Mouse (Mus musculus) left cerebral cortex, postnatal 4 days (tissue): Measurements from ENCODE around the gene Psen1. TPM values are rescaled to one million over a fixed set of nuclear protein-coding genes. Genes with fewer than 3 reads are reported as not detected.

Experiments used
- DNase-seq: peaks from one replicate; pipeline ENCODE4 v3.0.0-alpha.2; 2022
- intact Hi-C: fragments of 180-260 bp; cut with DNase I; formaldehyde crosslinking; loops from one replicate; pipeline ENCODE4 v1.15.1; 2025
- total RNA-seq, 2 experiments: library from RNA; stranded (reverse); gene quantifications; 2 replicates each; pipeline ENCODE4 v1.2.3; 2021

Psen1 gene
- 10 to 100 TPM; 70.8 to 78.0 TPM for total RNA-seq

- peak; percentile 97 for DNase-seq
Measured at GRCm38 (mm10) chr12:83687934-83688315, at the start of gene Psen1. Psen1 (plus strand) TSS chr12:83688152.

DNA sequence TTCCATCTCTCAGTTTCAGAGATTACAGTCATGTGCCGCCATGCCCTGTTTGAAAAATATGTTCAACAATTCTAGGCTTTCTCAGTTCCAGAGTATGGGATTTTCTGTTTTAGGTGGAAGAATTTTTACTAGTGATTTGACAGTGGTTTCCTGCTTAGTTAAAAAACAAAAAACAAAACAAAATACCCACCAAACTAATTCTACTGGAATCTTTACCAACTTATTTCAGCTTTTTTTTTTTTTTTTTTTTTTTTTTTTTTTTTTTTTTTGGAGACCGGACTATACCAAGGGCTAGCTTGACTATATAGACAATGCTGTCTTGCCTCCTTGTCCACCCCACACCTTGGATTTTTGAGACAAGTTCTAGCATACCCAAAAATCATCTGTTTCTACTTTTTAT is 46.7 kb upstream of the Psen1 start:
- intact Hi-C loops, result no loop called here
- DNase-seq, result no peak

More at GRCm38 (mm10) chr12:83687934-83688315, at the start of gene Psen1:
- intact Hi-C loops, result no loop called here

DNA sequence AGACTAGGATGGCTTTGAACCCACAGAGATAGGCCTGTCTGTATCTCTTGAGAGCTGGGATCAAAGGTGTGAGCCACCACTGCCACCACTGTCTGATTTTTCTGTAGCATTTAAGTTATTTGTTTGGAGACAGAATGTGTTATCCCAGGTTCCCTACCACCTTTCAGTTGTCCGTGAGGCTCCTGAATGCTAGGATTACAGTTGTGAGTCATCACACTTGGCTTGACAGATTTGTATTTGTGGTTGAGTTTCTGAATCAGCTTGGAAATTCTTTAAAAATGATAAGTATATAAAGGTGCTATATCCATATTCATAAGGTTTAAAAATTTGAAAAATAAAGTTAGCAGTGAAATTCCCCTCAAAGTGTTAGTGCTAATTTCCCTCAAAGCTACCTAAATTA is 44.8 kb upstream of the Psen1 start:
- no peak for DNase-seq
- intact Hi-C loops, result no loop called here

- intact Hi-C loops, result loop anchor here (10.0 kb wide), 1 partner anchor 86 kb away; no protein-coding TSS in a partner anchor
- no peak for DNase-seq
Measured at GRCm38 (mm10) chr12:83650346-83650745, 37.6 kb upstream of the Psen1 start.

GRCm38 (mm10) chr12:83651414-83651813 is 36.5 kb upstream of the Psen1 start:
- intact Hi-C loops, result loop anchor here (10.0 kb wide), 1 partner anchor 87 kb away; no protein-coding TSS in a partner anchor
- DNase-seq, result no peak

- intact Hi-C loops, result no loop called here
Measured at GRCm38 (mm10) chr12:83685466-83685865, 2.5 kb upstream of the Psen1 start.

DNA sequence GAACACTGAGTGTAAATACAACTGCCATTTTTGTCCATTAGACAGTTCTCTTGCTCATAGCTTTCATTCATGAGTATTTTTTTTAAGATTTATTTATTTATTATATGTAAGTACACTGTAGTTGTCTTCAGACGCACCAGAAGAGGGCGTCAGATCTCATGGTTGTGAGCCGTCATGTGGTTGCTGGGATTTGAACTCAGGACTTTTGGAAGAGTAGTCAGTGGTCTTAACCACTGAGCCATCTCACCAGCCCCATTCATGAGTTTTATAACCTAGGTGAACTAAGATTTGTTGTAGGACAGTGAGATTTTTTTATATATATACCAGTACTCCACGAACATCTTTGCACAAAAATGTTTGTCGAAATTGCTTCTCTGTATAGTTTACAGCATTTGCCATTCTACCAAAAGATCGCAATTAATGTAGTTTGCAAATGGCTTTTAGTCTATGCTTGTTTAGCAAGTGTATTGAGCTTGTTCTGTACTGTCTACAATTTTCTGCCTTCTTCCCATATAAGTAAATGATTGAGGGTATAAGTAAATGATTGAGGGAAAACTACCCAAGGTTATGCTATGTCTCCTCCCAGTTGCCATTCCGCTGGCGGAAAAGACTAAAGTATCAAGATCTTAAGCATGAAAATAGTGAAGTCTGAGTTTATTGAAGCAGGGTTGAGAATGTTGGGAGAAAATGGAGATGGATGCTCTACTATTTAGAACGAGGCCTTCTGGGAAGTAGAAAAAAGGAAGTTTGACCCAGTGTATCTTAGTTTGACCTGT is 1.2 kb upstream of the Psen1 start:
- DNase-seq, result no peak
- intact Hi-C loops, result no loop called here

More at GRCm38 (mm10) chr12:83685466-83685865, 2.5 kb upstream of the Psen1 start:
- no peak for DNase-seq

DNA sequence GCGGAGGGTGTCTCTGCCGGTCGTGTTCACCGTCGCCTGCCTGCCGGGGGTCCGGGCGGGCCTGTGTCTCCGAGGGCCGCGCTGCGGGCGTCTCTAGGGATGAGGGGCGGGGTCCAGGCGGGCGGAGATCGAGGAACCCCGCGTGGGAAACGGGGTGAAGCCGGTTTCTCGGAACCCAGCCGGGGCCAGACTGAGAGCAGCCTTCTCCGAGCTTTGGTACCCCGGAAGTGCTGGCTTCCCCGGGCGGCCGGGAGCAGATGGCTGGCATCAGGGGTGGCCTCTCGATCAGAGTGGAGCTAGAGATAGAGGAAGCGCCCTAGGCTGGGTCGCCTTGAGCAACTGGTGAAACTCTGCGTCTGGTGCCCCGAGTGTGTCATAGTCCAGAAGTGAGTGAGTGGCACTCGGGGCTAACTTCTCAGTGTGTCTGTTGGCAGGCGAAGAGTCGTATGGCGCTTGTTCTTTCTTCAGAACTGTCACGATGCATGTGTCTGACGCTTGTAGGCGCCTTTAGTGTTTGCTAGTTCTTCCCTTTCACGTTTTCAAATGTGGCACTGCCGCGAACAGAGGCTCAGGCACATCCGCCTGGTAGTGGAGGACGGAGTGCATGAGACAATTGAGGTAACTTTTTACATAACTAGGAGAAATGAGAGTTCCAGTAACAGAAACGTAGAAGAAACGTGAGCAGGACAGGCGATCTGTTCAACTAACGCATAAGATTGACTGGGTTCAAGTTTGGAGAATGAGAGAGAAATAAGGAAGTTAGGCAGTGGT is 549 bp downstream of the Psen1 start:
- intact Hi-C loops, result no loop called here
- peak; percentile 53 for DNase-seq

DNA sequence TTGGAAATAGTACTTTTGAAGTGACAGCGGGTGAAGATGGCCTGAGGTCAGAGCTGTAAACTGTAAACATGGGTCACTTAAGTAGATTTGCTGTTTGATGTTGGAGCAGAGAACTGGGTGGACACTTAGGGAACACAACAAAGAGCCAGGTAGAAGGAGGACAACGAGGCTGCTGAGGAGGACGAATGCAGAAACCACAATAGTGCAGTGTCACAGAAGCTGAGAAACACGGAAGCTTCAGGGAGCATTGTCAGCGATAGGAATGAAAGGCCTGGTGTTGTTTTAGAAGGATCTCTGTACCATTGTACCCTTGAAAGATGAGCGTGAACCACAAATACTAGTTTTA is 1.1 kb downstream of the Psen1 start:
- intact Hi-C loops, result no loop called here
- no peak for DNase-seq

- DNase-seq, result no peak
- intact Hi-C loops, result no loop called here
Measured at GRCm38 (mm10) chr12:83694011-83694410, 6.1 kb downstream of the Psen1 start.

DNA sequence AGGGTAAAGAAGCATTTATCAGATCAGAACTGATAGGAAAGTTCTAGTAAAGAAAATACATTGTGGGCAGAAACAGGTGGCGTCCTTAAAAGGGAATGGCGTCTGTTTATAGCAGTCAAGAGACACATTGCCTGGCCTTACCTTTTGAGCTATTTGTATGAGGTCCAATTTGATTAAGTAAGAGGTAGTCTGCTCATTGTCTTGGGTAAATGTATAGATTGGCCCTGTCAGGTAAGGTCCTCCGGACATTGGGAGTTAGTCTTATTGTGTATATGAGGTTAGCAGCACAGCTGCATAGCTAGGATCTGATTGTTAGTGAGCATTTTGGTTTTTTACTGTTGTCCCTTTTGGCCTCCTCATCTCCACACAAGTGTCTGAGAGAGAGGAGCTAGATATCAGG is 6.7 kb downstream of the Psen1 start:
- no peak for DNase-seq
- intact Hi-C loops, result no loop called here

DNA sequence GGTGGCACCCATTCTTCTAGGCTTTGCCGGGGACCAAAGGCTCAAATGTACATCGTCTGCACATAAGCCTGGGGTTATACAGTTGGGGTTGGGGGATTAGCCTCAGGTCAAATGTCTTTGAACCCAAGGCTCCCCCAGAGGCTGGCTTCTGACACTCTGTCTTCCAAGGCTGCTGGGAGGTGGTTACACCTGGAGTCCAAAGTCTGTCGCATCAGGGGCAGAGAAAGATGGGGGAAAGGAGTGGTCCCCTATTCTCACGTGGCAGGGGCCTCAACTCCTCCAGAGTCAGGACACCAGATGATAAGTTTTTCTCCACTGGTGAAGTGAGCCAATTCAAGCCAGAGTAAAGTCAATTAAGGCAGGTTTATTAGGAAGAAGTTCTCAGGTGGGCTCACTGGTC is 10.7 kb downstream of the Psen1 start:
- DNase-seq, result no peak
- intact Hi-C loops, result no loop called here

DNA sequence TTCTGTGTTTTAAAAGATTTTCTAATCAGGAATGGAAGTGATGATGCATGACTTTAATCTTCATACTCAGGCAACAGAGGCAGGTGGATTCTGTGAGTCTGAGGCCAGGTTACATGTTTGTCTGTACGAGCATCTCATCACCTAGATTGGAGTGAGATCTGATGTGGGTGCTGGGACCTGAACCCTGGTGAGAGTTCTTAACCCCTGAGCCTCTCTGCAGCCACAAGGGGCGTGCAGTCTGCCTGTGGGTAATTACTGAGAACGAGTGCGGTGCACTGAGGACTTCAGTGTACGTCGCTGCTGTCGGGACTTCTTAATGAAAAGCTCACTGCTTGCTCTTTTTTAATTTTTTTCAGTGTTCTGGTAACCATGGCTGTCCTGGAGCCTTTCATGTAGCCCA is 13.7 kb downstream of the Psen1 start:
- no peak for DNase-seq
- intact Hi-C loops, result no loop called here

DNA sequence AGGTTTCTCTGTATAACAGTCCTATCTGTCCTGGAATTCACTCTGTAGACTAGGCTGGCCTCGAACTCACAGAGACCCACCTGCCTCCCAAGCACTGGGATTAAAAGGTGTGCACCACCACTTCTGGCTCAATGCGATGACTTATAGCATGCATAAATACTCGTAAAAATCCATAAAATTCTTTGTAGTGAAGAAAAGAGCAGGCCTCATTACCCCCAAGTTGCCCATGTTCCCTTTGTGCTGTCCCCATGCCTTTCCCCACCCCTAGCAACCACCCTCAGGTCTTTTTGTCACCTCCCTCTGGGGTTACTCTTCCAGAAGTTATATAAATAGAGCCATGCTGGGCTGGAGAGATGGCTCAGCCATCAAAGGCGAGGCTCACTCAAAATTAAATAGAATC is 14.8 kb downstream of the Psen1 start:
- DNase-seq, result no peak
- intact Hi-C loops, result no loop called here

GRCm38 (mm10) chr12:83706951-83707350 is 19.0 kb downstream of the Psen1 start:
- no peak for DNase-seq
- intact Hi-C loops, result no loop called here

DNA sequence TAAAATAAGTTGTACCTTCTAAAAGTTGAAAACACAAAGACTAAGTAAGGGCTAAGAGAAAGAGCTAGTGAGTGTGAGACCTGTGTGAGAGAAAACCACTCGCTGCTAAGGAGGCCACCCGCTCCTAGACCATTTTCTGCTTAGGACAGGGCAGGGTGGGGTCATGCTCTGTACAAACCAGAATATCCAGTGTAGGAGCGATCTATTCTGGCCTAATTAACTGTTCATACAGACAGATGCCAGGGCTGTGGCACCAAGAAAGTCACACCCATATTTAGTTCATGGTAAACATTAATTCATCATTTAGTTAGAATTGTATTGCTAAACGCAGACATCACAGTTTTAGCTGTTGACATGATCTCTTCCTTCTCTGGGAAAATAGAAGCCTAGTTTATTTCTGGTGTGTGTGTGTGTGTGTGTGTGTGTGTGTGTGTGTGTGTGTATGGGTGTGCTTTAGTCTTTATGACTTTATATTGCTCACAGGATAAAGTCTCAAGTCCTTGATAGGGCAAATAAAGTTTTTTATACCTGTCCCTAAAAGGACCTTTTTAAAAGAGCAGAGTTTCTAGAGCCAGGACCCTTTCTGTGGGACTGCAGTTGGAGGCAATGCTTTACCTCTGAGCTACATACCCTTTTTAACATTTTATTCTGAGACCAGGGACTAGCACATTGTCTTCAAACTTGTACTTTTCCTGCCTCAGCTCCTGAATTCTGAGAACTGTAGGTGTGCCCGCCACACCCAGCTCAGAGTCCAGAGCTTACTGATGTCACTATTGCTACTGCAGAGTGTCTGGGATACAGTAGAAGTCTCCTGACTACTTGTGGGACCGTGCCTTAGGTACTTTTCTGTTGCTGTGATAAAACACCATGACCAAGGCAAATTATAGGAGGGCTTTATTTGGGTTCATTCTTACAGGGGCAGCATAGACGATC is 20.5 kb downstream of the Psen1 start:
- DNase-seq, result no peak
- intact Hi-C loops, result no loop called here

- DNase-seq, result no peak
- intact Hi-C loops, result no loop called here
Measured at GRCm38 (mm10) chr12:83709934-83710333, 22.0 kb downstream of the Psen1 start.

GRCm38 (mm10) chr12:83713749-83714148 is 25.8 kb downstream of the Psen1 start:
- intact Hi-C loops, result no loop called here

GRCm38 (mm10) chr12:83716416-83717184 is 28.6 kb downstream of the Psen1 start:
- intact Hi-C loops, result no loop called here
- DNase-seq, result no peak

More at GRCm38 (mm10) chr12:83713749-83714148, 25.8 kb downstream of the Psen1 start:
- DNase-seq, result no peak

DNA sequence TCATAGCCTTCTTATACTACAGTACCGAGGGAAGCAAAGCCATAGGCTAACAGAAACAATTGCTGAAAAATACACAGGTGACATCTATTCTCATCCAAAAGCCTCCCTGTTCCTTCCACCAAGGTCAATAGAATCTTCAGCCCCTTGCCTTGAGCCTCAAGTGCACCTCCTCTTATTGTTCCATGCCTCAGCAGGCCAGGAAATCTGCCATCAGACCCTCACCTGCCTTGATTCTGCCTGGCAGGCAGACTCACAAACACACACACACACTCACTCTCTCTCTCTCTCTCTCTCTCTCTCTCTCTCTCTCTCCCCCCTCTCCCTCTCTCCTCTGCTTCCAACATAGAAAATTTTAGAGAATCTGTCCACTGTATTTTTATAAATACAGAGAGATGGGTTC is 31.5 kb downstream of the Psen1 start:
- intact Hi-C loops, result no loop called here
- DNase-seq, result no peak
